Mouse (Mus musculus) liver, embryonic 15.5 days (tissue): ENCODE data around the gene 1500011B03Rik. TPM values are rescaled to one million over a fixed set of nuclear protein-coding genes. Genes with fewer than 3 reads are reported as not detected.

Source experiments
- ATAC-seq: fragments of 200-750 bp; cut with Nextera tagmentation; 2 replicates; pipeline ENCODE4 v1.8.0; 2017; ENCODE audit warnings: moderate number of reproducible peaks, mild to moderate bottlenecking, moderate library complexity; ENCODE audit not compliant: insufficient read depth
- H3K27ac ChIP-seq: fragments of 300-500 bp; sonication (generic); replicated peaks from 2 replicates; pipeline ENCODE4 v1.5.1; 2015; ENCODE audit warnings: mild to moderate bottlenecking, inconsistent platforms
- H3K27me3 ChIP-seq: fragments of 300-500 bp; sonication (generic); 2 replicates; pipeline ENCODE4 v1.6.1; 2015; ENCODE audit warnings: mild to moderate bottlenecking, inconsistent platforms
- H3K36me3 ChIP-seq: fragments of 300-500 bp; sonication (generic); replicated peaks from 2 replicates; pipeline ENCODE4 v1.6.1; 2015; ENCODE audit warnings: moderate library complexity, mild to moderate bottlenecking, inconsistent platforms
- H3K4me1 ChIP-seq: fragments of 300-500 bp; sonication (generic); replicated peaks from 2 replicates; pipeline ENCODE4 v1.6.1; 2015; ENCODE audit warnings: inconsistent platforms
- H3K4me2 ChIP-seq: fragments of 300-500 bp; sonication (generic); 2 replicates; pipeline ENCODE4 v1.6.1; 2015; ENCODE audit warnings: moderate library complexity, mild to moderate bottlenecking, inconsistent platforms
- H3K4me3 ChIP-seq: fragments of 300-500 bp; sonication (generic); replicated peaks from 2 replicates; pipeline ENCODE4 v1.5.1; 2015; ENCODE audit warnings: mild to moderate bottlenecking, inconsistent platforms
- H3K9ac ChIP-seq: fragments of 300-500 bp; sonication (generic); 2 replicates; pipeline ENCODE4 v1.6.1; 2015; ENCODE audit warnings: moderate library complexity, mild to moderate bottlenecking, inconsistent platforms
- H3K9me3 ChIP-seq: fragments of 300-500 bp; sonication (generic); replicated peaks from 2 replicates; pipeline ENCODE4 v1.6.1; 2016; ENCODE audit warnings: inconsistent platforms
- WGBS: fragments of 180-500 bp; shearing (Covaris S2); methylation state at CpG from one replicate; pipeline ENCODE4 v1.1.7; 2015; ENCODE audit warnings: mixed read lengths; ENCODE audit not compliant: insufficient replicate concordance; 5-methylcytosine and 5-hydroxymethylcytosine counted together
- polyA plus RNA-seq: library from polyadenylated mRNA; unstranded; fragments of >200 nt; fragmentation: Nextera tagmentation; extraction: Ambion mirVana; gene quantifications from 2 replicates; pipeline ENCODE4 v1.2.1, GENCODE M21; 2015

Gene 1500011B03Rik
- polyA plus RNA-seq, 1 experiment from 2014 or later: 21.3 TPM

GRCm38 (mm10) chr5:114799848-114800247, 23.4 kb downstream of the 1500011B03Rik start:
- no peak overlapping the region for H3K27ac ChIP-seq
- no peak overlapping the region for H3K9ac ChIP-seq
- ATAC-seq: no peak
- 66% methylated on average over 11 of the region's 11 CpGs for WGBS
- peaks cover 39% of the 10 kb centered on the region for H3K4me1 ChIP-seq
- no peak overlapping the region for H3K4me3 ChIP-seq
- H3K36me3 ChIP-seq: peaks cover 96% of the 10 kb centered on the region
- no peaks in the 10 kb centered on the region for H3K9me3 ChIP-seq
- H3K4me2 ChIP-seq: no peak overlapping the region
- H3K27me3 ChIP-seq: no peaks in the 10 kb centered on the region

DNA sequence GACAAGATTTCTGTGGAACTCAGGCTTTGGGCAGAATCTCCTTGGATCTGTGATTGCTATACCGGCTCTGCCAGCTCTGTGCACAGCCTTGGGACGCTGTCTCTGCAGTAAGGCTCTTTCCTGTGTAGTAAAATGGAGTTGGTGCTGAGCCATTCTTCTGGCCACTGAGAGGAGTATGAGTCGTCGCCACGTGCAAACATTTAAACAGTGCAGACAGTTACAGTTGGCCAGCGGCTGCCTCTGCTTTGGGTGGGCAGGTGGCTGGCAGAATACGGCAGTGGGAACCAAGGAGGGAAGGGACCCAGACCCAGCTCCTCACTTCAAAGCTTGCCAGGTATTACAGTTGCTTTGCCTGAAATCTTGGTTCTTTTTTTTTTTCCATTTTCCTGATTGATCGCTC, 26.0 kb downstream of the 1500011B03Rik start:
- H3K9ac ChIP-seq: no peak overlapping the region
- H3K27ac ChIP-seq: no peak overlapping the region
- no peak overlapping the region for H3K4me3 ChIP-seq
- H3K36me3 ChIP-seq: peaks cover 96% of the 10 kb centered on the region
- no peak overlapping the region for H3K4me2 ChIP-seq
- 87% methylated on average over 8 of the region's 8 CpGs for WGBS
- H3K4me1 ChIP-seq: peaks cover 43% of the 10 kb centered on the region
- ATAC-seq: no peak
- no peaks in the 10 kb centered on the region for H3K27me3 ChIP-seq
- H3K9me3 ChIP-seq: no peaks in the 10 kb centered on the region

DNA sequence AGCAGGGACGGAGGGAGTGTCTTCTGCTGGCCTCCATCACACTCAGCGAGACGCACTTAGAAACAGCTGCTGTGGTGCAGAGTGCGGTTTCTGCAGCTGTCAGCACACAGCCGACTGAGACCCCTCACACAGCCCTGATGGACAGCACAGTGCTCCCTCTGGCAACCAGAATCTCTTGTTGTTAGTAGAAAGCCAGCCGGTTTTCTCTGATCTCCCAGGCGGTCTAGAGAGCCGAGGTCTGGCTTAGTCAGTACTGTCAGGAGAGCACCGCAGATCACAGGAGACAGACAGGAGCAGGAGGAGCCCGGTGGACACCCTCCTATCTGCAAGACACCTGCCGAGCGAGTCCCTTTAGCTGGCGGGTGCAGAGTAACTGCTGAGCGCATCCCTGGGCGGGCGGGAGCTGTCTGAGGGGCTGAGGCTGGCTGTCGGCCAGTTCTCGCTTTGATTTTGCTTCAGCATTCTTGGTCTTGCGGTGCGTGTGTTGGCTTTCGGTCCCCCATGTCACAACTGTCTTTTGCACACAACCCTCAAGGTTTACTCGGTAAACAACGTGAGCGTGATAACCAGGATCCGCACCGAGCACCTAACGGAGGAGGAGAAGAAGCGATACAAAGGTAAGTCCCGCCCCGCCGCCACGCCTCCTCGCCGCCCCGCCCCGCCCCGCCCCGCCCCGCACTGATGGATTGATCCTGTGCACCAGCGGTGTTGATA, 26.8 kb downstream of the 1500011B03Rik start:
- H3K4me1 ChIP-seq: peaks cover 37% of the 10 kb centered on the region
- peak overlapping the region; percentile 23; the same call in 1 of the 2 replicates for H3K4me3 ChIP-seq
- peak overlapping the region; percentile 46 for H3K4me2 ChIP-seq
- H3K27ac ChIP-seq: no peak overlapping the region
- no peak for ATAC-seq
- no peaks in the 10 kb centered on the region for H3K9me3 ChIP-seq
- 72% methylated on average over 40 of the region's 40 CpGs for WGBS
- no peaks in the 10 kb centered on the region for H3K27me3 ChIP-seq
- H3K36me3 ChIP-seq: peaks cover 97% of the 10 kb centered on the region
- H3K9ac ChIP-seq: no peak overlapping the region

DNA sequence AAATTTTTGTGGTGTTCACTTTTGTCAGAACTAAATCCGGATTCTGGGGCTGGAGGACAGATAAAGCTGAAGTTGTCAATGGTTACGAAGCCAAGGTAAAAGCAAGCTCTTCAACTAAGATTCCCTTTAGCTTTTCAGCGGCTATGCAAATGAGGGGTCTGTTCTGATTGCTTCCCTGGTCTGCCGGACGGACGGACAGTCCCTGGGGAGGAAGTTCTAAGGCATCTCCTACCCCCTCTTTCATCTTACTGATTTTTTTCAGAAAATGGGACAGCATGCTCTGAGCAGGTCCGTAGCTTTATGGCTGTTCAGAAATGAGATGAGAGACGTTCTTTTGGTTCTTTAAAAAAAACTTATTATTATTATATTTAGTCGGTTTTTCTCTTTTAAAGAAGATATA, 27.6 kb downstream of the 1500011B03Rik start:
- Histone ChIP-seq H3K4me1 (peaks cover 29% of the 10 kb centered on the region), H3K27ac (no peak overlapping the region), H3K9ac (no peak overlapping the region), H3K4me3 (no peak overlapping the region), H3K4me2 (no peak overlapping the region), H3K27me3 (no peaks in the 10 kb centered on the region), H3K9me3 (no peaks in the 10 kb centered on the region), H3K36me3 (peaks cover 97% of the 10 kb centered on the region)
- no peak for ATAC-seq
- WGBS: 75% methylated on average over 9 of the region's 9 CpGs

DNA sequence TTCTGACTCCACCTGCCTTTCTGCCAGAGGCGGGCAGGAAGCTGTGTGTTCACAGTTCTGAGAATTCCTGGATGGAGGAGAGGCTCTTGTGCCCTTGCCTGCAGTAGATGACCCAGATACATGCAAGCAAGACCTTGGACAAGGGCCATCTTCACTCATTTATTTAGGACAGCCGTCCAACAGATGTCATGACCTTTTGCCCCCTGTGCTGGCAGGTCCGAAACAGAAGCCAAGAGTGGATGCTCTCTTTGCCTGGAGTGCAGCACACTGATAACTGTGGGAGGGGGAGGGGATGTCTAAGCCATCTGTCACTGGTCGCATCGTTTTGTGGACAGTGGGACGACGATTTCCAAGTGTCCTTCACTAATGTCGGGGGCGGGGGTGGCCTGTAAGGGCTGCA, 28.0 kb downstream of the 1500011B03Rik start:
- 69% methylated on average over 9 of the region's 9 CpGs for WGBS
- Histone ChIP-seq H3K9me3 (no peaks in the 10 kb centered on the region), H3K27ac (no peak overlapping the region), H3K27me3 (no peaks in the 10 kb centered on the region), H3K9ac (no peak overlapping the region), H3K4me3 (no peak overlapping the region), H3K4me2 (no peak overlapping the region), H3K36me3 (peaks cover 97% of the 10 kb centered on the region), H3K4me1 (peaks cover 25% of the 10 kb centered on the region)
- ATAC-seq: peak; percentile 41

DNA sequence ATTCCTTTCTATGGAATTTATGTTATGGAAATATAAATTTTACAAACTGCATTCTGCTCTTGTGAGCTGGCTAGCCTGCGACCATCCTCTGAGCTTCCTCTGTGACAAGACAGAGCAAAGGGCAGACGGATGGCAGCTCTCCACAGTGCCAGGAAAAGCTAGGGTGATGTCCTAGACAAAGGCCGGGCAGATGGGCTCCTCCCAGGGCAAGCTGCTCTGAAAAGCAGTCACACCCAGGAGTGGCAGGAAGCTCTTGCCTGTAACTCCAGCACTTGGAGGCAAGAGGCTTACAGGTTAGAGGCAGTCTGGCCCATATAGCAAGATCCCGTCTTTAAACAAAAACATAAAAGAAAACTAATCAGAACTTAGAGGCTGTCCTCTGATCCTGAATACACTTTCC, 28.7 kb downstream of the 1500011B03Rik start:
- H3K36me3 ChIP-seq: peaks cover 97% of the 10 kb centered on the region
- ATAC-seq: no peak
- 61% methylated on average over 4 of the region's 4 CpGs for WGBS

GRCm38 (mm10) chr5:114793317-114793716, 30.0 kb downstream of the 1500011B03Rik start:
- no peak overlapping the region for H3K9ac ChIP-seq
- ATAC-seq: peak; percentile 29; the same call in 1 of the 2 replicates
- H3K4me1 ChIP-seq: peaks cover 25% of the 10 kb centered on the region
- no peak overlapping the region for H3K4me2 ChIP-seq
- no peak overlapping the region for H3K27ac ChIP-seq
- 73% methylated on average over 7 of the region's 7 CpGs for WGBS
- H3K4me3 ChIP-seq: no peak overlapping the region
- no peaks in the 10 kb centered on the region for H3K27me3 ChIP-seq
- no peaks in the 10 kb centered on the region for H3K9me3 ChIP-seq
- peaks cover 97% of the 10 kb centered on the region for H3K36me3 ChIP-seq

More for the DNA sequence above, 28.7 kb downstream of the 1500011B03Rik start:
- Histone ChIP-seq H3K4me1 (peaks cover 25% of the 10 kb centered on the region), H3K4me2 (no peak overlapping the region), H3K9ac (no peak overlapping the region; the same call in 1 of the 2 replicates), H3K4me3 (no peak overlapping the region), H3K27me3 (no peaks in the 10 kb centered on the region), H3K27ac (no peak overlapping the region), H3K9me3 (no peaks in the 10 kb centered on the region)

DNA sequence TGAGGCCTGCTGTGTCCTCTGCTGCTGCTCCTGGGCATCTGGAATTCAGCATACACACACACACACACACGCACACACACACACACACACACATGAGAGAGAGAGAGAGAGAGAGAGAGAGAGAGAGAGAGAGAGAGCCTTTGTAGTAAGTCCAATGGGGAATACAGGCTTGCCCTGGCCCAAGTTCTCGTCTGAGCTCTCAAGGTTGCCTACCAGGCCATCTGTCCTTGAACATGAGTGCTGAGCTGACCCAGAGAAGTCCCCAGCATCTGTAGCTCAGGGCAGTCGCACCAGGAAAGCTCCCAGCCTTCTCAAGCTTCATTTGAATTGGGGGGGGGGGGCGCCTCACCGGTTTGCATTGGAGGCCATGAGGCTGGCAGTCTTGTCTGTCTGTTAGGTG, 38.1 kb downstream of the 1500011B03Rik start:
- H3K4me3 ChIP-seq: no peak overlapping the region
- H3K4me2 ChIP-seq: peak overlapping the region; percentile 57
- H3K36me3 ChIP-seq: peaks cover 44% of the 10 kb centered on the region
- no peaks in the 10 kb centered on the region for H3K27me3 ChIP-seq
- 37% methylated on average over 5 of the region's 5 CpGs for WGBS
- ATAC-seq: no peak
- H3K9ac ChIP-seq: 0 out of 2 replicates have a peak overlapping the region, but pooled peaks have one; percentile 26
- peak overlapping the region; percentile 70 for H3K27ac ChIP-seq
- H3K9me3 ChIP-seq: no peaks in the 10 kb centered on the region
- H3K4me1 ChIP-seq: peaks cover 57% of the 10 kb centered on the region

GRCm38 (mm10) chr5:114784622-114785165, 38.6 kb downstream of the 1500011B03Rik start:
- H3K4me2 ChIP-seq: peak overlapping the region; percentile 57
- H3K9ac ChIP-seq: peak overlapping the region; percentile 26; the same call in 1 of the 2 replicates
- H3K4me3 ChIP-seq: peak overlapping the region; percentile 9; the same call in 1 of the 2 replicates
- H3K27ac ChIP-seq: peak overlapping the region; percentile 70
- WGBS: 4% methylated on average over 16 of the region's 16 CpGs
- peaks cover 41% of the 10 kb centered on the region for H3K36me3 ChIP-seq
- H3K27me3 ChIP-seq: no peaks in the 10 kb centered on the region
- no peaks in the 10 kb centered on the region for H3K9me3 ChIP-seq
- H3K4me1 ChIP-seq: peaks cover 62% of the 10 kb centered on the region
- peak; percentile 77 for ATAC-seq

GRCm38 (mm10) chr5:114783405-114784163, 39.7 kb downstream of the 1500011B03Rik start:
- 30% methylated on average over 12 of the region's 12 CpGs for WGBS
- Histone ChIP-seq H3K27ac (peak overlapping the region; percentile 70), H3K36me3 (peaks cover 30% of the 10 kb centered on the region), H3K27me3 (no peaks in the 10 kb centered on the region), H3K9ac (0 out of 2 replicates have a peak overlapping the region, but pooled peaks have one; percentile 15), H3K4me3 (no peak overlapping the region), H3K4me1 (peaks cover 73% of the 10 kb centered on the region), H3K9me3 (no peaks in the 10 kb centered on the region), H3K4me2 (0 out of 2 replicates have a peak overlapping the region, but pooled peaks have one; percentile 11)
- peak; percentile 9; the same call in 1 of the 2 replicates for ATAC-seq

- H3K27ac ChIP-seq: 0 out of 2 replicates have a peak overlapping the region, but pooled peaks have one; percentile 70
- 38% methylated on average over 9 of the region's 9 CpGs for WGBS
- peaks cover 79% of the 10 kb centered on the region for H3K4me1 ChIP-seq
- H3K36me3 ChIP-seq: peaks cover 24% of the 10 kb centered on the region
- H3K4me2 ChIP-seq: 0 out of 2 replicates have a peak overlapping the region, but pooled peaks have one; percentile 10
- H3K9ac ChIP-seq: no peak overlapping the region
- H3K4me3 ChIP-seq: no peak overlapping the region
- H3K27me3 ChIP-seq: no peaks in the 10 kb centered on the region
- ATAC-seq: no peak
- H3K9me3 ChIP-seq: no peaks in the 10 kb centered on the region
Measured at GRCm38 (mm10) chr5:114782991-114783390, 40.3 kb downstream of the 1500011B03Rik start.
